Mouse (Mus musculus): ENCODE measurements around the gene Duox1.

DNA sequence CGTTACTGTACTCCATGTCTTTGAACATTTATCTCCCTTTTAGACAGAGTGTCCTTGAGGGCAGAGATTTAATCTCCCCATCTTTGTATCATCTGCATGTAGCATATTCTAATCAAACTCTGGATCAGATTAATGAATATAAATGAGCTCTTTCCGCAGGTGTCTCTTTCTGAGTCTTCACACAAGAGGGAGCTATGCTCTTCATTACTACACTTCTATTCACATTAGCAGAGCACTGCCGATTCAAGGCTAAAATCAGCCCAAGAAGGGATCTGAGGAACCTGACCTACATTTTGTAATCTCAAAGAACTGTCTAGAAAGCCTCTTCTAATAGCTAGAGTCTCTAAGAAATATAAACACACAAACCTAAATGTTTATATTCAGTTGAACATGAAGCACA is 5.8 kb upstream of the Duox1 start:
- TF ChIP-seq CTCF (IDR thresholded peaks at IDR 0.05; ENCODE audit: low read depth, low read length) (no peak), POLR2AphosphoS5 (IDR thresholded peaks at IDR 0.05; ENCODE audit: insufficient replicate concordance, low read depth, low read length) (no peak)

Data from G1E (cell line).